In genomic region chr7:122351816-122352215, GRCm38 (mm10) we compare ENCODE assay signal across 14 mouse cellular contexts.
DNase-seq lines count a peak whose midpoint lies in the region; ATAC-seq and TF ChIP-seq lines count a peak whose summit lies in the region.
"Had no signal": no experiment of that assay in that cellular context is flagged by ENCODE, and none has a peak within 500 bp of the region (broad histone marks: within the 10 kb centered on the region; RNA-seq: fewer than 3 reads in every experiment).

No protein-coding gene starts in this region.

- no peak for TF ChIP-seq CTCF in kidney, adult 2 months (conservative IDR thresholded peaks at IDR 0.05; ENCODE audit: insufficient read depth, insufficient read length, low read depth, low read length)

- H3K27ac ChIP-seq in forebrain, embryonic 15.5 days (replicated peaks), result peak overlapping the region; percentile 52; the same call in 1 of the 2 replicates
- no peak overlapping the region for H3K27ac ChIP-seq in forebrain, embryonic 16.5 days (ENCODE audit: low read length)
- 0 out of 2 replicates have a peak overlapping the region, but pooled peaks have one; percentile 30 for H3K27ac ChIP-seq in midbrain, embryonic 13.5 days
- H3K27ac ChIP-seq in midbrain, embryonic 14.5 days (replicated peaks; ENCODE audit: low read depth, low read length), result no peak overlapping the region
- H3K27ac ChIP-seq in kidney, adult 2 months (ENCODE audit: insufficient read depth, low read depth, low read length), result no peak overlapping the region
- H3K27ac ChIP-seq: embryonic facial prominence, embryonic 15.5 days had no signal

- peaks cover 13% of the 10 kb centered on the region for H3K4me1 ChIP-seq in forebrain, embryonic 15.5 days
- peaks cover 9% of the 10 kb centered on the region for H3K4me1 ChIP-seq in forebrain, embryonic 16.5 days (replicated peaks; ENCODE audit: control insufficient read depth, insufficient read depth, low read length)
- H3K4me1 ChIP-seq in midbrain, embryonic 13.5 days (replicated peaks), result peaks cover 18% of the 10 kb centered on the region
- H3K4me1 ChIP-seq in midbrain, embryonic 14.5 days (ENCODE audit: control insufficient read depth, insufficient read depth, low read length), result no peaks in the 10 kb centered on the region; the same call in 1 of the 2 replicates
- H3K4me1 ChIP-seq in kidney, adult 2 months (ENCODE audit: control insufficient read depth, insufficient read depth, low read length), result no peaks in the 10 kb centered on the region
- H3K4me1 ChIP-seq: embryonic facial prominence, embryonic 15.5 days had no signal

- H3K4me2 ChIP-seq in forebrain, embryonic 15.5 days (replicated peaks), result no peak overlapping the region
- no peak overlapping the region for H3K4me2 ChIP-seq in forebrain, embryonic 16.5 days (ENCODE audit: low read length)
- no peak overlapping the region for H3K4me2 ChIP-seq in midbrain, embryonic 13.5 days (replicated peaks)
- no peak overlapping the region for H3K4me2 ChIP-seq in midbrain, embryonic 14.5 days (ENCODE audit: low read length)
- H3K4me2 ChIP-seq: embryonic facial prominence, embryonic 15.5 days had no signal

- no peaks in the 10 kb centered on the region for H3K9me3 ChIP-seq in forebrain, embryonic 15.5 days
- H3K9me3 ChIP-seq in forebrain, embryonic 16.5 days (ENCODE audit: control insufficient read depth, low read length), result no peaks in the 10 kb centered on the region
- H3K9me3 ChIP-seq in midbrain, embryonic 13.5 days, result no peaks in the 10 kb centered on the region
- no peaks in the 10 kb centered on the region for H3K9me3 ChIP-seq in midbrain, embryonic 14.5 days (ENCODE audit: control insufficient read depth, low read length)
- H3K9me3 ChIP-seq: embryonic facial prominence, embryonic 15.5 days; megakaryocyte, embryonic 14.5 days had no signal

- no peaks in the 10 kb centered on the region for H3K36me3 ChIP-seq in forebrain, embryonic 15.5 days
- no peaks in the 10 kb centered on the region for H3K36me3 ChIP-seq in forebrain, embryonic 16.5 days (ENCODE audit: control insufficient read depth, insufficient read depth)
- no peaks in the 10 kb centered on the region for H3K36me3 ChIP-seq in midbrain, embryonic 13.5 days
- H3K36me3 ChIP-seq in midbrain, embryonic 14.5 days (ENCODE audit: control insufficient read depth, insufficient read depth, low read length), result no peaks in the 10 kb centered on the region
- no peaks in the 10 kb centered on the region for H3K36me3 ChIP-seq in kidney, adult 2 months (ENCODE audit: control insufficient read depth, insufficient read depth, low read length)
- H3K36me3 ChIP-seq: embryonic facial prominence, embryonic 15.5 days had no signal

- no peak overlapping the region for H3K4me3 ChIP-seq in forebrain, embryonic 15.5 days
- H3K4me3 ChIP-seq in forebrain, embryonic 16.5 days (replicated peaks; ENCODE audit: low read length), result no peak overlapping the region
- H3K4me3 ChIP-seq in midbrain, embryonic 13.5 days (replicated peaks), result no peak overlapping the region
- H3K4me3 ChIP-seq in midbrain, embryonic 14.5 days (replicated peaks; ENCODE audit: low read depth, low read length), result no peak overlapping the region
- H3K4me3 ChIP-seq in kidney, adult 2 months (ENCODE audit: insufficient read depth, low read depth, low read length), result no peak overlapping the region
- H3K4me3 ChIP-seq: embryonic facial prominence, embryonic 15.5 days; megakaryocyte, embryonic 14.5 days had no signal

- no peak for TF ChIP-seq POLR2A in kidney, adult 2 months (IDR thresholded peaks at IDR 0.05; ENCODE audit: low read depth, low read length)

- no peak for ATAC-seq in forebrain, embryonic 15.5 days (replicated peaks)
- ATAC-seq in forebrain, embryonic 16.5 days, result no peak
- ATAC-seq in midbrain, embryonic 13.5 days, result no peak
- no peak for ATAC-seq in midbrain, embryonic 14.5 days (ENCODE audit: low FRiP score, low TSS enrichment)
- ATAC-seq: intestine, embryonic 16.5 days had no signal

- 88% methylated on average over 4 of the region's 4 CpGs for WGBS in forebrain, embryonic 15.5 days
- 88% methylated on average over 4 of the region's 4 CpGs for WGBS in forebrain, embryonic 16.5 days
- WGBS in midbrain, embryonic 13.5 days, result 81% methylated on average over 4 of the region's 4 CpGs
- WGBS in midbrain, embryonic 14.5 days, result 78% methylated on average over 4 of the region's 4 CpGs
- 70% methylated on average over 4 of the region's 4 CpGs for WGBS in kidney, adult 2 months

- H3K27me3 ChIP-seq in forebrain, embryonic 15.5 days, result no peaks in the 10 kb centered on the region
- H3K27me3 ChIP-seq in forebrain, embryonic 16.5 days (replicated peaks; ENCODE audit: control insufficient read depth, insufficient read depth, low read length), result no peaks in the 10 kb centered on the region
- H3K27me3 ChIP-seq in midbrain, embryonic 13.5 days, result no peaks in the 10 kb centered on the region
- no peaks in the 10 kb centered on the region for H3K27me3 ChIP-seq in midbrain, embryonic 14.5 days (ENCODE audit: control insufficient read depth, insufficient read depth, low read length)
- no peaks in the 10 kb centered on the region for H3K27me3 ChIP-seq in kidney, adult 2 months (replicated peaks; ENCODE audit: control insufficient read depth, insufficient read depth, low read length)
- H3K27me3 ChIP-seq: embryonic facial prominence, embryonic 15.5 days had no signal

- DNase-seq in midbrain, embryonic 14.5 days, result no peak
- DNase-seq in natural killer cell, adult 2 months (ENCODE audit: low spot score in 2 of 2), result peak; percentile 53 to 62
- peak; percentile 74 for DNase-seq in thymus, postnatal 4 days
- no peak for DNase-seq in embryo, embryonic 9.5 days (ENCODE audit: extremely low spot score)
- no peak for DNase-seq in kidney, adult 2 months
- DNase-seq: cerebellum, postnatal 14 days; gastrocnemius, postnatal 25 days; kidney, postnatal 36 days had no signal

- no peak overlapping the region for H3K9ac ChIP-seq in forebrain, embryonic 15.5 days (replicated peaks)
- no peak overlapping the region for H3K9ac ChIP-seq in forebrain, embryonic 16.5 days (replicated peaks; ENCODE audit: low read depth, low read length)
- H3K9ac ChIP-seq in midbrain, embryonic 13.5 days (replicated peaks), result no peak overlapping the region
- H3K9ac ChIP-seq in midbrain, embryonic 14.5 days (replicated peaks; ENCODE audit: low read length), result no peak overlapping the region
- H3K9ac ChIP-seq: embryonic facial prominence, embryonic 15.5 days had no signal

Comparison
In these comparisons a context has a peak if more than half of its experiments do, and no peak if none do; other contexts are left out.
1. H3K27ac ChIP-seq: peak in forebrain, embryonic 15.5 days (single experiment) and midbrain, embryonic 13.5 days (single experiment); none in forebrain, embryonic 16.5 days (single experiment), midbrain, embryonic 14.5 days (single experiment) and kidney, adult 2 months (single experiment).
2. DNase-seq: peak in natural killer cell, adult 2 months (2 of 2) and thymus, postnatal 4 days (single experiment); none in midbrain, embryonic 14.5 days (single experiment), embryo, embryonic 9.5 days (single experiment) and kidney, adult 2 months (single experiment).